Mouse (Mus musculus) kidney, embryonic 14.5 days (tissue): ENCODE measurements around the gene A930017K11Rik. TPM values are rescaled to one million over a fixed set of nuclear protein-coding genes. Genes with fewer than 3 reads are reported as not detected.

Experiments used
- ATAC-seq: fragments of 200-750 bp; cut with Nextera tagmentation; 2 replicates; pipeline ENCODE4 v1.8.0; 2017; ENCODE audit warnings: moderate number of reproducible peaks, mild to moderate bottlenecking, moderate TSS enrichment, moderate library complexity; ENCODE audit not compliant: low FRiP score, low TSS enrichment
- H3K27ac ChIP-seq: fragments of 300-500 bp; sonication (generic); 2 replicates; pipeline ENCODE4 v1.5.1; 2014; ENCODE audit warnings: low read depth, mild to moderate bottlenecking, low read length, moderate library complexity, mixed read lengths
- H3K27me3 ChIP-seq: fragments of 300-500 bp; sonication (generic); 2 replicates; pipeline ENCODE4 v1.6.1; 2014; ENCODE audit warnings: mild to moderate bottlenecking, low read length; ENCODE audit not compliant: control insufficient read depth, insufficient read depth
- H3K36me3 ChIP-seq: fragments of 300-500 bp; sonication (generic); 2 replicates; pipeline ENCODE4 v1.6.1; 2014; ENCODE audit warnings: low read length, mixed read lengths; ENCODE audit not compliant: control insufficient read depth, insufficient read depth
- H3K4me1 ChIP-seq: fragments of 300-500 bp; sonication (generic); 2 replicates; pipeline ENCODE4 v1.6.1; 2014; ENCODE audit warnings: low read length, mixed read lengths; ENCODE audit not compliant: control insufficient read depth, insufficient read depth
- H3K4me2 ChIP-seq: fragments of 300-500 bp; sonication (generic); replicated peaks from 2 replicates; pipeline ENCODE4 v1.6.1; 2014; ENCODE audit warnings: low read depth, mild to moderate bottlenecking, low read length
- H3K4me3 ChIP-seq: fragments of 300-500 bp; sonication (generic); 2 replicates; pipeline ENCODE4 v1.5.1; 2014; ENCODE audit warnings: mild to moderate bottlenecking, low read length
- H3K9ac ChIP-seq: fragments of 300-500 bp; sonication (generic); 2 replicates; pipeline ENCODE4 v1.6.1; 2014; ENCODE audit warnings: low read depth, mild to moderate bottlenecking, low read length, moderate library complexity
- H3K9me3 ChIP-seq: fragments of 300-500 bp; sonication (generic); 2 replicates; pipeline ENCODE4 v1.6.1; 2016; ENCODE audit warnings: low read length; ENCODE audit not compliant: control insufficient read depth
- WGBS: fragments of 180-500 bp; shearing (Covaris S2); extraction: QIAGEN DNeasy Blood & Tissue Kit; methylation state at CpG from one replicate; pipeline ENCODE4 v1.1.7; 2014; 5-methylcytosine and 5-hydroxymethylcytosine counted together
- polyA plus RNA-seq: library from polyadenylated mRNA; unstranded; fragments of >200 nt; fragmentation: Nextera tagmentation; extraction: Ambion mirVana; gene quantifications from 2 replicates; pipeline ENCODE4 v1.2.1, GENCODE M21; 2014

A930017K11Rik gene
- polyA plus RNA-seq, 1 experiment from 2014 or later, result 4.4 TPM

DNA sequence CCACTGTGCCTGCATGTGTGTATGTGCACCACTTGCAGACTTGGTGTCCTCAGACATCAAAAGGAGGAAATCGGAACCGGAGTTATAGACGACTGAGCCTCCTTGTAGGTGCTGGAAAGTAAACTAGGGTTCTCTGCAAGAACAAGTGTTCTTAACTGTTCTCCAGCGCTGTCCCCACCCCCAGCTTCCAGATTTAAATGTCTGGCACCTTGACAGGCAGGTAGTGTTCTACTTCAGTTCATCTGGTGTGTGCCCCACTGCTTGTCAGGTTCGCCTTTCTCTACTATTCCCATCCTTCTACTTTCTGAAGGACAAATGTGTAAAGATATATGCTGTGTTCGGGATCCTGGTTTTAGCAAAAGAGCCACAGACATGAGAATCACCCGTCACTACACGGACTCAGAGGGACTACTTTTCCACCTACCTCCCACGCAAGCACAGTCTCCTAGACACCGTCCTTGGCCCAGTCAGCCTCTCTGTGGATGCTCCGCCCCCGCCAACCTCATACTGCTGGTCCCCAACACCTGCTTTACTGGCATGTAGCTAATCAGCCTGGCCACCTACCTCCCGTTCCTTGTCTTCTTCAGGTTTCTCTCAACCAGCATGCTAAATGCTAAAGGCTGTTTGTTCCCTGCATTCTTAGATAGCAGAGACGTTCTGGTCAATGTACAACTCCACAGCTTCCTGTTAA, 39.0 kb downstream of the A930017K11Rik start:
- no peak for ATAC-seq
- no peaks in the 10 kb centered on the region for H3K27me3 ChIP-seq
- 84% methylated on average over 14 of the region's 14 CpGs for WGBS
- H3K27ac ChIP-seq, result no peak overlapping the region
- H3K36me3 ChIP-seq, result peaks cover 12% of the 10 kb centered on the region; the same call in 1 of the 2 replicates
- H3K4me3 ChIP-seq, result no peak overlapping the region
- no peak overlapping the region for H3K4me2 ChIP-seq
- no peak overlapping the region for H3K9ac ChIP-seq
- H3K9me3 ChIP-seq, result no peaks in the 10 kb centered on the region
- peaks cover 9% of the 10 kb centered on the region for H3K4me1 ChIP-seq

DNA sequence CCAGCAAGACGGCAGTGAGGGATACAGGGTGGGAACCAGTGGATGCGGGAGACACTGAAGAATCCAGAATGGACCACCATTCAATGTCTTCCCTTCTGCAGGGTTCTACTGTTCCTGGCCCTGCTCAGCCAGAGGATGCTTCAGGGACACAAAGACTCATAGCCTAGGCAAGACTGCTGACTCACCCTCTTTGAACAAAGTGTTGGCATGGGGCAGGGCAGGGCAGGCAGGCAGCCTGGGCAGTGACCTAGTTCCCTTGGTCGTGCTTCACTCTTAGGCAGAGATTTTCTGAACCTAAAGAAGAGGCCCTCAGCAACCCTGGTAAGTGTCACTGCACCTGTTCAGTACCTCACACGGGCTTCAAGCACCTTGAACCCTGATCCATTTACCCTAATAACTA, 40.5 kb downstream of the A930017K11Rik start:
- Histone ChIP-seq H3K27me3 (no peaks in the 10 kb centered on the region), H3K4me2 (no peak overlapping the region), H3K9me3 (no peaks in the 10 kb centered on the region), H3K36me3 (peaks cover 7% of the 10 kb centered on the region; the same call in 1 of the 2 replicates), H3K27ac (no peak overlapping the region), H3K9ac (no peak overlapping the region), H3K4me1 (no peaks in the 10 kb centered on the region), H3K4me3 (no peak overlapping the region)
- WGBS, result 91% methylated on average over 4 of the region's 4 CpGs
- ATAC-seq, result no peak

DNA sequence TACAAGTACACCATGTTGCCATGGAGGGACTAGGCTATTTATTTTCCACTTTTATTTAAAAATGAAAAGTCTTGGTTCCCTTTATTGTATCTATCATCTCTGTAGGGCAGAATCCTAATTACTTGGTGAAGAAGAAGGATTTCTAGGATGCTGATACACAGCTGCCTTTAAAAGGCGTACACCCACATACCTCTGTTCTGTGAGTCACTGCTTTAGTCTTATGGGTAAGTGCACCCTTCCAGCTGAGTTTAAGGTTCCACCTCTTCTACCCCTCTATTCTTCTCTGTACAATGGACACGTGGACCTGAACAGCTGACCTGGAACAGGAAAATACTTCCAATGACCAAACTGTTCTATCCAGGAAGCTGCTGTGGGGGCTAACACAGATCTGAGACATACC, 44.7 kb downstream of the A930017K11Rik start:
- Histone ChIP-seq H3K27ac (no peak overlapping the region), H3K9ac (no peak overlapping the region), H3K4me2 (no peak overlapping the region), H3K9me3 (no peaks in the 10 kb centered on the region), H3K36me3 (peaks cover 4% of the 10 kb centered on the region; the same call in 1 of the 2 replicates), H3K27me3 (no peaks in the 10 kb centered on the region), H3K4me1 (no peaks in the 10 kb centered on the region), H3K4me3 (no peak overlapping the region)
- 91% methylated on average over 2 of the region's 2 CpGs for WGBS
- ATAC-seq, result no peak

DNA sequence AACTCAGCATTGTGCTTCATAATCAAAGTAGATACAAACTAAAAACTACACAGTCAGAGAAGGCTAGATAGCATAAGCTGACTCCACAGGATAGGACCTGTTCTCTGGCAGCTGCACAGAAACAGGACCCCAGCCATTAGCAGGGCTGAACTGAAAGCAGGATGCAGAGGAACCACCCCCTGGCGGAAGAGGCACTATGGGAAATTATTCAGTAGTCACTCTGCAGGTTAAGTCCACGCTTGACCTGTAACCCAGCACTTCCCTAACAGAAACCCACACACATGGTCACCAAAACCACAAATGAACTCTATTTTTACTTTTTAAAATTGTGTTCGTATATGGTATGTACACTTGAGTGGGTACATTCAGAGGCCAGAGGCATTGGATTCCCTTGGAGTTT, 49.3 kb downstream of the A930017K11Rik start:
- no peak overlapping the region for H3K9ac ChIP-seq
- no peak overlapping the region for H3K27ac ChIP-seq
- 81% methylated on average over 3 of the region's 3 CpGs for WGBS
- ATAC-seq, result no peak
- no peak overlapping the region for H3K4me2 ChIP-seq
- no peaks in the 10 kb centered on the region; the same call in 1 of the 2 replicates for H3K36me3 ChIP-seq
- no peak overlapping the region for H3K4me3 ChIP-seq
- H3K9me3 ChIP-seq, result no peaks in the 10 kb centered on the region
- H3K4me1 ChIP-seq, result no peaks in the 10 kb centered on the region
- H3K27me3 ChIP-seq, result no peaks in the 10 kb centered on the region

DNA sequence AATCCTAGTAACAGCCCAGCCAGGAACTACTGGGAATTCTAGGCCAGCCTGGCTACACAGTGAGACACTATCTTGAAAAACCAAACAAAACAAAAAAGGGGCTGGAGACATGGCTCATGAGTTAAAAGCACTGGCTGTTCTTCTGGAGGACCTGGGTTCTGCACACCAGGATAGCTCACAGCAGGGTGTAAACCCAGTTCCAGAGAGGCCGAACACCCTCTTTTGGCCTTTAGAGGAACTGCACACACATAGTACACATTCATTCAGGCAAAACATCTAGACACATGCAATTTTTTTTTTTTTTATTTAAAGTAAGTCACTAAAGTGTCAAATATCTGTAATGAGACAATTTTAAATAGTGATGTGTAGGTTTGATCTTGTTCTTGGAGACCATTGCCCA, 52.2 kb downstream of the A930017K11Rik start:
- Histone ChIP-seq H3K36me3 (no peaks in the 10 kb centered on the region; the same call in 1 of the 2 replicates), H3K4me2 (no peak overlapping the region), H3K4me3 (no peak overlapping the region), H3K4me1 (peaks cover 6% of the 10 kb centered on the region; the same call in 1 of the 2 replicates), H3K27ac (no peak overlapping the region), H3K27me3 (no peaks in the 10 kb centered on the region), H3K9ac (no peak overlapping the region), H3K9me3 (no peaks in the 10 kb centered on the region)
- no peak for ATAC-seq
- 100% methylated on average over 1 of the region's 1 CpGs for WGBS

Other genes starting within 250 kb of the A930017K11Rik start
- gene Gng13, start 235.4 kb downstream of the A930017K11Rik start, polyA plus RNA-seq, result 0.50 and 1.5 TPM in 2 replicates
- gene Chtf18, start 225.1 kb downstream of the A930017K11Rik start, polyA plus RNA-seq, result 17.3 and 26.0 TPM in 2 replicates
- gene Rpusd1, start 224.9 kb downstream of the A930017K11Rik start, polyA plus RNA-seq, result 21.6 and 22.1 TPM in 2 replicates
- not detected in 2 replicates for gene Mslnl, start 216.5 kb downstream of the A930017K11Rik start, polyA plus RNA-seq
- gene Msln, start 198.2 kb downstream of the A930017K11Rik start, polyA plus RNA-seq, result 2.6 and 3.3 TPM in 2 replicates
- 25.3 and 27.3 TPM in 2 replicates for gene Narfl, start 178.8 kb downstream of the A930017K11Rik start, polyA plus RNA-seq
- gene Haghl, start 166.9 kb downstream of the A930017K11Rik start, polyA plus RNA-seq, result 75.4 and 75.6 TPM in 2 replicates
- 0.32 and 0.41 TPM in 2 replicates for gene Ccdc78, start 166.0 kb downstream of the A930017K11Rik start, polyA plus RNA-seq
- gene Fam173a, start 159.7 kb downstream of the A930017K11Rik start, polyA plus RNA-seq, result 90.2 and 111 TPM in 2 replicates
- not detected in 2 replicates for gene AC134908.4, start 156.9 kb downstream of the A930017K11Rik start, polyA plus RNA-seq
- 8.2 and 28.6 TPM in 2 replicates for gene Metrn, start 155.4 kb downstream of the A930017K11Rik start, polyA plus RNA-seq
- gene Fbxl16, start 143.5 kb downstream of the A930017K11Rik start, polyA plus RNA-seq, result 1.1 and 1.3 TPM in 2 replicates
- 21.4 and 32.0 TPM in 2 replicates for gene Wdr24, start 128.9 kb downstream of the A930017K11Rik start, polyA plus RNA-seq
- 45.7 and 47.0 TPM in 2 replicates for gene Jmjd8, start 123.7 kb downstream of the A930017K11Rik start, polyA plus RNA-seq
- gene Stub1, start 119.2 kb downstream of the A930017K11Rik start, polyA plus RNA-seq, result 350 and 425 TPM in 2 replicates
- gene Rhbdl1, start 115.3 kb downstream of the A930017K11Rik start, polyA plus RNA-seq, result 2.0 and 2.5 TPM in 2 replicates
- 1.7 and 2.6 TPM in 2 replicates for gene Gm20683, start 110.8 kb downstream of the A930017K11Rik start, polyA plus RNA-seq
- gene Rhot2, start 107.7 kb downstream of the A930017K11Rik start, polyA plus RNA-seq, result 13.0 and 21.7 TPM in 2 replicates
- gene Wdr90, start 91.1 kb downstream of the A930017K11Rik start, polyA plus RNA-seq, result 21.4 and 27.5 TPM in 2 replicates
- 40.0 and 41.4 TPM in 2 replicates for gene Mcrip2, start 83.8 kb downstream of the A930017K11Rik start, polyA plus RNA-seq
- gene Mettl26, start 77.5 kb downstream of the A930017K11Rik start, polyA plus RNA-seq, result 83.9 and 85.3 TPM in 2 replicates
- gene Wfikkn1, start 71.7 kb downstream of the A930017K11Rik start, polyA plus RNA-seq, result 0.99 and 1.2 TPM in 2 replicates
- gene Rab40c, start 32.8 kb downstream of the A930017K11Rik start, polyA plus RNA-seq, result 17.2 and 20.4 TPM in 2 replicates
- 51.5 and 77.2 TPM in 2 replicates for gene Pigq, start 7.6 kb downstream of the A930017K11Rik start, polyA plus RNA-seq
- 0.28 and 0.43 TPM in 2 replicates for gene Nhlrc4, start 7.6 kb downstream of the A930017K11Rik start, polyA plus RNA-seq
- 27.1 and 35.3 TPM in 2 replicates for gene Capn15, start 33.2 kb upstream of the A930017K11Rik start, polyA plus RNA-seq
- gene Rab11fip3, start 117.0 kb upstream of the A930017K11Rik start, polyA plus RNA-seq, result 15.0 and 24.2 TPM in 2 replicates
- gene Decr2, start 137.8 kb upstream of the A930017K11Rik start, polyA plus RNA-seq, result 24.6 and 35.1 TPM in 2 replicates
- 107 and 146 TPM in 2 replicates for gene Nme4, start 143.0 kb upstream of the A930017K11Rik start, polyA plus RNA-seq
- gene Tmem8, start 160.7 kb upstream of the A930017K11Rik start, polyA plus RNA-seq, result 2.5 and 2.6 TPM in 2 replicates
- 225 and 241 TPM in 2 replicates for gene Mrpl28, start 170.9 kb upstream of the A930017K11Rik start, polyA plus RNA-seq
- gene Axin1, start 186.1 kb upstream of the A930017K11Rik start, polyA plus RNA-seq, result 8.9 and 10.2 TPM in 2 replicates
- 0.38 and 0.46 TPM in 2 replicates for gene Pdia2, start 246.5 kb upstream of the A930017K11Rik start, polyA plus RNA-seq